In the genomic region with DNA sequence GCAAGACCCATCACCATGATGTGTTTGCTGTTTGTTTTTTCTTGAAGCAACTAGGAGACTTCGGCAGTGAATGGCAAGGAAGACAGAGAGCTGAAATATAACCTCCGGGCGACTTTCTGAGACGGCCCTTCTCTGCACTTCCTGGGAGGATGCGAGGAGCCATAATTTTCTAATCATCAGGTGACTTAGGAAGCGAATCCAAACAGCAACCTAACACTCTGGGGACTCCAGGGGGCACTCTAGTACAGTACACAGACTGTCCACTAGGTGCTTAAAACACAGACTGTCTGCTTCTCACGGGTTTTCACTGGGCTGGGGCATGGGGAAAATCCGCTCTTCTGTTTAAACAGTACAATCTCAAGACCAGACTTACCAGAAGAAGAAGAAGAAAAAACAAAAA, we compare ENCODE assay signal across 8 mouse cellular contexts. TPM values are rescaled to one million over a fixed set of nuclear protein-coding genes. Genes with fewer than 3 reads are reported as not detected.
DNase-seq lines count a peak whose midpoint lies in the region; ATAC-seq and TF ChIP-seq lines count a peak whose summit lies in the region.

No protein-coding gene starts in this region.

- H3K27me3 ChIP-seq in cerebellum, adult 2 months (ENCODE audit: control insufficient read depth, insufficient read depth, low read length), result peaks cover 2% of the 10 kb centered on the region; the same call in 1 of the 2 replicates
- no peaks in the 10 kb centered on the region for H3K27me3 ChIP-seq in hindbrain, embryonic 16.5 days (replicated peaks; ENCODE audit: control insufficient read depth, insufficient read depth, low read length)

- H3K27ac ChIP-seq in cerebellum, adult 2 months (ENCODE audit: insufficient read depth, low read length), result no peak overlapping the region
- no peak overlapping the region for H3K27ac ChIP-seq in hindbrain, embryonic 16.5 days (ENCODE audit: low read depth, low read length)

- TF ChIP-seq POLR2A in cerebellum, adult 2 months (IDR thresholded peaks at IDR 0.05; ENCODE audit: borderline replicate concordance, insufficient read depth, low read length), result no peak

- WGBS in cerebellum, adult 2 months, result 10% methylated on average over 8 of the region's 8 CpGs
- WGBS in hindbrain, embryonic 16.5 days, result 16% methylated on average over 8 of the region's 8 CpGs

- H3K4me3 ChIP-seq in cerebellum, adult 2 months (replicated peaks; ENCODE audit: insufficient read depth, low read depth, low read length), result no peak overlapping the region
- H3K4me3 ChIP-seq in hindbrain, embryonic 16.5 days (ENCODE audit: low read length), result no peak overlapping the region

- H3K9me3 ChIP-seq in hindbrain, embryonic 16.5 days (ENCODE audit: control insufficient read depth, low read length), result no peaks in the 10 kb centered on the region

- H3K36me3 ChIP-seq in hindbrain, embryonic 16.5 days (ENCODE audit: control insufficient read depth, insufficient read depth, low read length), result no peaks in the 10 kb centered on the region

- peak; percentile 59 for DNase-seq in ovary, postnatal 14 days (ENCODE audit: low spot score)
- no peak for DNase-seq in ovary, adult 18-20 months (ENCODE audit: low spot score)
- DNase-seq in cerebellum, adult 2 months, result peak; percentile 71 to 75
- peak; percentile 75 for DNase-seq in forelimb bud, embryonic 11.5 days (ENCODE audit: low read depth, low spot score)
- DNase-seq in left cerebral cortex, adult 11 months (ENCODE audit: low spot score), result peak; percentile 70
- peak; percentile 48 to 69 for DNase-seq in spleen, postnatal 4 days (ENCODE audit: low spot score in 2 of 2)

- H3K4me2 ChIP-seq in hindbrain, embryonic 16.5 days (ENCODE audit: low read length), result peak overlapping the region; percentile 35

- TF ChIP-seq CTCF in cerebellum, adult 2 months (IDR thresholded peaks at IDR 0.05; ENCODE audit: borderline replicate concordance, insufficient read depth, low read depth, low read length), result peak; percentile 86

- ATAC-seq in hindbrain, embryonic 16.5 days, result peak; percentile 50
- peak; percentile 84 for ATAC-seq in megakaryocyte-erythroid progenitor cell, adult 5-6 weeks (replicated peaks; ENCODE audit: low FRiP score, low TSS enrichment, poor library complexity, severe bottlenecking)

- no peaks in the 10 kb centered on the region for H3K4me1 ChIP-seq in cerebellum, adult 2 months (ENCODE audit: control insufficient read depth, insufficient read depth, low read length)
- H3K4me1 ChIP-seq in hindbrain, embryonic 16.5 days (ENCODE audit: control insufficient read depth, insufficient read depth, low read depth, low read length), result peaks cover 16% of the 10 kb centered on the region

- 0 out of 2 replicates have a peak overlapping the region, but pooled peaks have one; percentile 39 for H3K9ac ChIP-seq in hindbrain, embryonic 16.5 days (ENCODE audit: low read depth, low read length)

RNA-seq across cellular contexts. Expression of gene Ebf4, which starts 3.5 kb away (rescaled TPM):
- polyA plus RNA-seq in cerebellum, adult 2 months (2012; rRNA removed), result 10.2 and 10.6 TPM in 2 replicates
- 3.6 and 4.1 TPM in 2 replicates for polyA plus RNA-seq in hindbrain, embryonic 16.5 days (2015; fragmentation: Nextera tagmentation; extraction: Ambion mirVana)
- not detected in 2 replicates for total RNA-seq in megakaryocyte-erythroid progenitor cell, adult 5-6 weeks (2014; fragmentation: Nextera tagmentation)
- not detected in 2 replicates for total RNA-seq in megakaryocyte-erythroid progenitor cell, adult 5-6 weeks (2017)

RNA-seq across cellular contexts. Expression of gene Idh3b, which starts 7.1 kb away (rescaled TPM):
- 514 and 530 TPM in 2 replicates for polyA plus RNA-seq in cerebellum, adult 2 months (2012; rRNA removed)
- polyA plus RNA-seq in hindbrain, embryonic 16.5 days (2015; fragmentation: Nextera tagmentation; extraction: Ambion mirVana), result 201 and 222 TPM in 2 replicates
- 197 and 240 TPM in 2 replicates for total RNA-seq in megakaryocyte-erythroid progenitor cell, adult 5-6 weeks (2014; fragmentation: Nextera tagmentation)
- 145 and 164 TPM in 2 replicates for total RNA-seq in megakaryocyte-erythroid progenitor cell, adult 5-6 weeks (2017)

RNA-seq across cellular contexts. Expression of gene Nop56, which starts 17.2 kb away (rescaled TPM):
- polyA plus RNA-seq in cerebellum, adult 2 months (2012; rRNA removed), result 145 and 152 TPM in 2 replicates
- polyA plus RNA-seq in hindbrain, embryonic 16.5 days (2015; fragmentation: Nextera tagmentation; extraction: Ambion mirVana), result 241 and 259 TPM in 2 replicates
- total RNA-seq in megakaryocyte-erythroid progenitor cell, adult 5-6 weeks (2014; fragmentation: Nextera tagmentation), result 692 and 1,066 TPM in 2 replicates
- 748 and 779 TPM in 2 replicates for total RNA-seq in megakaryocyte-erythroid progenitor cell, adult 5-6 weeks (2017)
